Mouse (Mus musculus): ENCODE data around the gene C3ar1. TPM values are rescaled to one million over a fixed set of nuclear protein-coding genes. Genes with fewer than 3 reads are reported as not detected.

C3ar1 gene
- under 1 TPM; 0.64 to 0.67 TPM for total RNA-seq (2023)

DNA sequence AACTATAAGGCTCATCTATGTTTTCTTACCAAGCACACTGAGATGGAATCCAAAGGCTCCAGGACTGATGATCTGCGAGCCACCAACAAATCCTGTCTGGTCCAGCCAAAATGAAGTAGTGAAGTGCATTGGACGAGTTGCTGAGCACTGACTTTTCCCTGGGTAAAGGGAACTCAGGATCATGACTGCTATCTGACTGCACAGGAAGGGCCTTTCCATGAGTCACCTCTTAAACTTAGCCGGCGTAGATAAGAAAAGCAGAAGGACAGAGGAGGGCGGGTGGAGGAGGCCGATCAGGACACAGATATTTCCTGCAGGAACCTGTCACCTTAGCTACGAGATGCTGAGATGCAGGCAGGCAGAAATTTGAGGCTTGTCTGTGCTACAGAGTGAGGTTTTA is at the start of gene C3ar1:
Gene C3ar1, minus strand, starts transcription at position 207 of the 400 bp plus-strand sequence.

DNA sequence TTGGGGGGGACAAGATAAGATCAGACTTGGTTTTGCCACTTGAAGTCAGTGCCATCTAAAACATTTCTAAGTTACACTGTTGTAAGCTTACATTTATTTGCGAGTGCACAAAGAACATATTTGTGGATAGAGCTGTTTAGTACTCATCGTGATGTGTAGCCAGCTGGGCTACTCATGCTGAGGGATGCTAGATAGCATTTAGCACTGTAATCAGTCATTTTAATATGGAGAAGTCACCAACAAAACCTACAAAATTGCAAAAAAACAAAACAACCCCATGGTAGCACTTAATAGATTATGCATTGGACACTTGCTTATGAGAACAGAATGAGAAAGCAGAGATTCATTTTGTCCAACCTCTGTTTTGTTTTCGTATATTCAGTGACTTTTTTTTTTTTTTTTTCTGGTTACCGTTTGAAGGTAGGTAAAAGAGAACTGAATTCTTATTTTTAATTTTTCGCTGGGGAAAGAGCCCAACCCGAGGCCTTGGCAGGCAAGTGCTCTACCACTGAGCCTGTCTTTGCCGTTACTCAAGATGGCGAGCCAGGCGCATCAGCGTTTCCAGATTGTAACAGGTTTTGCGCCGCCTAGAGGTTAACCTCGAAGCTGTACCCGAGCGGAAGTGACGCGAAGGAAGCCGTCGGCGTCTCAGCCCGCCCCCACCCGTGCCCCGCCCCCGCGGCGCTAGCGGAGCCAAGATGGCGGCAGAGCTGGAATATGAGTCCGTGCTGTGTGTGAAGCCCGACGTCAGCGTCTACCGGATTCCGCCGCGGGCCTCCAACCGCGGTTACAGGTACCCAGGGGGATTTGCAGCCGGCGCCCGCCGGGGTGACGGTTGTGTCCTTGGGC is 18.1 kb upstream of the C3ar1 start, which contains the start of gene Necap1:
Gene Necap1, plus strand, starts transcription at position 604 of the 849 bp plus-strand sequence.

GRCm38 (mm10) chr6:122819306-122820070 is 36.5 kb downstream of the C3ar1 start, which contains the start of gene Foxj2:
Gene Foxj2, plus strand, starts transcription at chr6:122819914.

DNA sequence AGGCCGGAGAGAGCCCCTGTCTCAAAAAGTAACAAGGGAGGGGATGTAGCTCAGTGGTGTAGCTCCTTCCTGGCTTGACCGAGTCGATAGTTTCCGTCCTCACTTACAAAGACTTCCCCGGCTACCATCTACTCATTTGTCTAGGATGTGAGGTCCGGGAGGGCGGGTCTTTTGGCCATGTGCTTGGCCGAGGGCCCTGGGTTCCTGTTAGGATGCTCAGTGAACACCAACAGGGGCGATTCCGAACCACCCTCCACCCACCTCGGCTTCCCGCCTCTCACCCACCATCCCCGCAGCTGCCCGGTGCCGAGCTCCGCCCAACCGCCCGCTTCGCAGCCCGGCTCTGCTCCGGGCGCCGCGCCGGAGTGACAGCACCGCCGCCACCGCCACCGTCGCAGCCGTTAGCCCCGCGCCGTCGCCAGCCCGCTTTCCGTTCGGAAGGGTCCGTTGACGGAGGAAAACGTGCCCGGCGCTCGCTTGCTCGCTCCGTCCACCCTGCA is 54.6 kb downstream of the C3ar1 start, which contains the start of gene Slc2a3:
Gene Slc2a3, minus strand, starts transcription at position 340 of the 500 bp plus-strand sequence.

Other genes with a start within 250 kb of the C3ar1 start
- gene Gdf3, start 246.1 kb downstream of the C3ar1 start, total RNA-seq (2023) = under 1 TPM; 0.18 to 0.53 TPM
- not detected for gene Dppa3, start 229.8 kb downstream of the C3ar1 start, total RNA-seq (2023)
- not detected for gene Nanog, start 148.7 kb downstream of the C3ar1 start, total RNA-seq (2023)
- 100 to 1,000 TPM; 488 to 517 TPM for gene Slc2a3, start 54.5 kb downstream of the C3ar1 start, total RNA-seq (2023)
- gene Foxj2, start 36.2 kb downstream of the C3ar1 start, total RNA-seq (2023) = 10 to 100 TPM; 28.5 to 32.6 TPM
- 10 to 100 TPM; 53.5 to 68.4 TPM for gene Necap1, start 18.3 kb upstream of the C3ar1 start, total RNA-seq (2023)
- 10 to 100 TPM; 44.7 to 63.5 TPM for gene Clec4a1, start 65.7 kb upstream of the C3ar1 start, total RNA-seq (2023)
- gene Clec4a3, start 96.4 kb upstream of the C3ar1 start, total RNA-seq (2023) = 10 to 100 TPM; 48.5 to 75.5 TPM
- gene Clec4a4, start 134.2 kb upstream of the C3ar1 start, total RNA-seq (2023) = 1 to 10 TPM; 1.1 to 1.3 TPM
- gene Clec4b1, start 193.8 kb upstream of the C3ar1 start, total RNA-seq (2023) = 1 to 10 TPM; 3.0 to 7.4 TPM